Mouse (Mus musculus) small intestine, adult 2 months (tissue): ENCODE results near the gene Bcl7c. TPM values are rescaled to one million over a fixed set of nuclear protein-coding genes. Genes with fewer than 3 reads are reported as not detected.

Experiments used
- H3K27ac ChIP-seq: fragments of 200-500 bp; 2 replicates; pipeline ENCODE4 v1.5.1; 2012; ENCODE audit warnings: low read depth, low read length, control low read depth, inconsistent platforms; ENCODE audit not compliant: insufficient read depth
- H3K27me3 ChIP-seq: fragments of 200-500 bp; 2 replicates; pipeline ENCODE4 v1.6.1; 2012; ENCODE audit warnings: mild to moderate bottlenecking, moderate library complexity, low read length, inconsistent platforms; ENCODE audit not compliant: control insufficient read depth, insufficient read depth
- H3K36me3 ChIP-seq: fragments of 200-500 bp; 2 replicates; pipeline ENCODE4 v1.6.1; 2012; ENCODE audit warnings: mild to moderate bottlenecking, low read length, control low read depth, inconsistent platforms; ENCODE audit not compliant: control insufficient read depth, insufficient read depth
- H3K4me1 ChIP-seq: fragments of 200-500 bp; 2 replicates; pipeline ENCODE4 v1.6.1; 2012; ENCODE audit warnings: low read length, inconsistent platforms, mixed read lengths; ENCODE audit not compliant: control insufficient read depth, insufficient read depth, insufficient read length
- H3K4me3 ChIP-seq: fragments of 200-500 bp; 2 replicates; pipeline ENCODE4 v1.5.1; 2012; ENCODE audit warnings: low read depth, mild to moderate bottlenecking, control low read depth, inconsistent platforms, low read length, moderate library complexity
- CTCF ChIP-seq: fragments of 200-500 bp; IDR thresholded peaks from 2 replicates; pipeline ENCODE4 v1.5.1; 2012; ENCODE audit warnings: low read depth, mild to moderate bottlenecking, control low read depth, inconsistent platforms, low read length, moderate library complexity, mixed read lengths; ENCODE audit not compliant: insufficient replicate concordance, insufficient read length; ENCODE audit errors: extremely low read depth
- POLR2A ChIP-seq: fragments of 200-500 bp; IDR thresholded peaks from 2 replicates; pipeline ENCODE4 v1.6.1; 2012; ENCODE audit warnings: low read depth, mild to moderate bottlenecking, control low read depth, inconsistent platforms, low read length, moderate library complexity
- WGBS: fragments of 180-500 bp; shearing (Covaris S2); methylation state at CpG from one replicate; pipeline ENCODE4 v1.1.7; 2018; 5-methylcytosine and 5-hydroxymethylcytosine counted together
- polyA plus RNA-seq: library from polyadenylated mRNA; depleted of rRNA; stranded (reverse); fragments of >200 nt; gene quantifications from 2 replicates; pipeline ENCODE4 v1.2.3, GENCODE M21; 2012; rRNA removed

Gene Bcl7c
- polyA plus RNA-seq, 1 experiment: 24.6 TPM

GRCm38 (mm10) chr7:127616881-127617280, 91.9 kb downstream of the Bcl7c start:
- 83% methylated on average over 1 of the region's 1 CpGs for WGBS
- Histone ChIP-seq H3K27me3 (no peaks in the 10 kb centered on the region), H3K27ac (no peak overlapping the region), H3K4me3 (no peak overlapping the region), H3K4me1 (0 out of 2 replicates have a peak, but pooled peaks cover 3% of the 10 kb centered on the region), H3K36me3 (peaks cover 6% of the 10 kb centered on the region)
- TF ChIP-seq POLR2A (no peak), CTCF (no peak)

DNA sequence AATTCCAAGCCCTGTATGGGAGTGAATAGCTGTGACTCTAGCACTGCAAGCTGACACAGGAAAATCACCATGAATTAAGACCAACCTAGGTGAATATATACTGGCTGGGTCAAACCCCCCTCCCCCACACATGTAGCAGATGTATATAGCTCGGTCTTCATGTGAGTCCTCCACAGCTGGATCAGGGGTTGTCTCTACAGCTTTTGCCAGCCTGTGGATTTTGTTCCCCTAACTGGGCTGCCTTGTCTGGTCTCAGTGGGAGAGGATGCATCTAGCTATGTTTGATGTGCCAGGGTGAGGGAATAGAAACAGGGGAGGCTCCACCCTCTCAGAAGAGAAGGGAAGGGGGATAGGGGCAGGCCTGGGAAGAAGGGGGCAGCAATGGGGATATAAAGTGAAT, 92.4 kb downstream of the Bcl7c start:
- no peak for TF ChIP-seq POLR2A
- TF ChIP-seq CTCF: no peak
- 54% methylated on average over 1 of the region's 1 CpGs for WGBS
- Histone ChIP-seq H3K36me3 (peaks cover 10% of the 10 kb centered on the region), H3K27ac (no peak overlapping the region), H3K4me1 (0 out of 2 replicates have a peak, but pooled peaks cover 3% of the 10 kb centered on the region), H3K27me3 (no peaks in the 10 kb centered on the region), H3K4me3 (no peak overlapping the region)

GRCm38 (mm10) chr7:127614891-127615843, 93.6 kb downstream of the Bcl7c start, which contains the start of gene Zfp629:
Gene Zfp629, minus strand, starts transcription at chr7:127615797.
- TF ChIP-seq POLR2A (no peak), CTCF (no peak)
- 1% methylated on average over 50 of the region's 50 CpGs for WGBS

GRCm38 (mm10) chr7:127614511-127614890, 94.2 kb downstream of the Bcl7c start:
- no peak overlapping the region for H3K27ac ChIP-seq

More at GRCm38 (mm10) chr7:127614891-127615843, 93.6 kb downstream of the Bcl7c start, which contains the start of gene Zfp629:
- Histone ChIP-seq H3K4me3 (peak within 1 kb of the TSS; percentile 98), H3K27ac (no peak within 1 kb of the TSS), H3K27me3 (no peaks in the 10 kb centered on the region), H3K36me3 (peaks cover 18% of the 10 kb centered on the region), H3K4me1 (0 out of 2 replicates have a peak, but pooled peaks cover 3% of the 10 kb centered on the region)

GRCm38 (mm10) chr7:127614091-127614490, 94.6 kb downstream of the Bcl7c start:
- Histone ChIP-seq H3K36me3 (peaks cover 22% of the 10 kb centered on the region), H3K27ac (no peak overlapping the region), H3K4me1 (0 out of 2 replicates have a peak, but pooled peaks cover 3% of the 10 kb centered on the region), H3K27me3 (no peaks in the 10 kb centered on the region), H3K4me3 (peak overlapping the region; percentile 98)
- TF ChIP-seq CTCF (no peak), POLR2A (no peak)
- 16% methylated on average over 8 of the region's 8 CpGs for WGBS

More at GRCm38 (mm10) chr7:127614511-127614890, 94.2 kb downstream of the Bcl7c start:
- peak overlapping the region; percentile 98 for H3K4me3 ChIP-seq
- WGBS: under 1% methylated on average over 37 of the region's 44 CpGs
- 0 out of 2 replicates have a peak, but pooled peaks cover 3% of the 10 kb centered on the region for H3K4me1 ChIP-seq
- TF ChIP-seq POLR2A (no peak), CTCF (no peak)
- no peaks in the 10 kb centered on the region for H3K27me3 ChIP-seq
- H3K36me3 ChIP-seq: peaks cover 22% of the 10 kb centered on the region

- WGBS: 88% methylated on average over 8 of the region's 8 CpGs
- Histone ChIP-seq H3K36me3 (peaks cover 22% of the 10 kb centered on the region), H3K27ac (no peak overlapping the region), H3K4me3 (no peak overlapping the region), H3K4me1 (0 out of 2 replicates have a peak, but pooled peaks cover 3% of the 10 kb centered on the region), H3K27me3 (no peaks in the 10 kb centered on the region)
- TF ChIP-seq CTCF (no peak), POLR2A (no peak)
Observed at GRCm38 (mm10) chr7:127613501-127613900, 95.2 kb downstream of the Bcl7c start.

DNA sequence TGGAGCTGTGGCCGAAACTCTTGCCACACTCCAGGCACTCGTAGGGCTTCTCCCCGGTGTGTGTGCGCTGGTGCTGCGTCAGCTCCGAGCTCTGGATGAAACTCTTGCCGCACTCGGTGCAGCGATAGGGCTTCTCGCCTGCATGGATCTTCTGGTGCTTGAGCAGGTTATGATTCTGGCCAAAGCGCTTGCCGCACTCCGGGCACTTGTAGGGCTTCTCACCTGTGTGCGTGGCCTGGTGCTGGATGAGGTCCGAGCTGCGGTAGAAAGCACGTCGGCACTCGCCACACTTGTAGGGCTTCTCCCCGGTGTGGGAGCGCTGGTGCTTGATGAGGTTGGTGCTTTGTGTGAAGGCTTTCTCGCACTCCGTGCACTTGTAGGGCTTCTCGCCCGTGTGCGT, 97.2 kb downstream of the Bcl7c start:
- peaks cover 22% of the 10 kb centered on the region for H3K36me3 ChIP-seq
- no peak overlapping the region for H3K27ac ChIP-seq
- 96% methylated on average over 26 of the region's 26 CpGs for WGBS

More for the DNA sequence above, 97.2 kb downstream of the Bcl7c start:
- Histone ChIP-seq H3K4me3 (no peak overlapping the region), H3K27me3 (no peaks in the 10 kb centered on the region), H3K4me1 (0 out of 2 replicates have a peak, but pooled peaks cover 3% of the 10 kb centered on the region)
- TF ChIP-seq POLR2A: no peak
- TF ChIP-seq CTCF: no peak

Other genes starting within 250 kb of the Bcl7c start
- 30.3 and 81.2 TPM in 2 replicates for gene Prr14, start 249.3 kb downstream of the Bcl7c start, polyA plus RNA-seq
- gene Fbrs, start 229.7 kb downstream of the Bcl7c start, polyA plus RNA-seq: 26.4 and 41.8 TPM in 2 replicates
- 22.6 and 52.6 TPM in 2 replicates for gene Srcap, start 196.9 kb downstream of the Bcl7c start, polyA plus RNA-seq
- gene Gm42715, start 189.3 kb downstream of the Bcl7c start, polyA plus RNA-seq: 5.4 and 9.5 TPM in 2 replicates
- gene Tmem265, start 147.5 kb downstream of the Bcl7c start, polyA plus RNA-seq: 3.0 and 4.8 TPM in 2 replicates
- 23.3 and 43.2 TPM in 2 replicates for gene Phkg2, start 135.6 kb downstream of the Bcl7c start, polyA plus RNA-seq
- 1.5 TPM in 2 replicates for gene Ccdc189, start 120.3 kb downstream of the Bcl7c start, polyA plus RNA-seq
- gene Rnf40, start 120.2 kb downstream of the Bcl7c start, polyA plus RNA-seq: 10.6 and 20.6 TPM in 2 replicates
- 4.4 and 5.5 TPM in 2 replicates for gene Zfp629, start 93.1 kb downstream of the Bcl7c start, polyA plus RNA-seq
- gene Ctf1, start 3.8 kb upstream of the Bcl7c start, polyA plus RNA-seq: 7.1 and 8.3 TPM in 2 replicates
- gene Ctf2, start 23.2 kb upstream of the Bcl7c start, polyA plus RNA-seq: not detected in 2 replicates
- 23.2 and 53.0 TPM in 2 replicates for gene Fbxl19, start 35.6 kb upstream of the Bcl7c start, polyA plus RNA-seq
- gene Orai3, start 60.9 kb upstream of the Bcl7c start, polyA plus RNA-seq: 17.9 and 21.3 TPM in 2 replicates
- 5.2 and 9.2 TPM in 2 replicates for gene Setd1a, start 67.7 kb upstream of the Bcl7c start, polyA plus RNA-seq
- 0.39 TPM in 1 of 2 replicates, not detected in the other for gene Gm49388, start 76.7 kb upstream of the Bcl7c start, polyA plus RNA-seq
- 31.3 and 45.7 TPM in 2 replicates for gene Hsd3b7, start 91.7 kb upstream of the Bcl7c start, polyA plus RNA-seq
- gene Stx4a, start 115.4 kb upstream of the Bcl7c start, polyA plus RNA-seq: 27.3 and 68.2 TPM in 2 replicates
- 1.2 and 1.8 TPM in 2 replicates for gene Stx1b, start 115.6 kb upstream of the Bcl7c start, polyA plus RNA-seq
- 8.0 and 13.6 TPM in 2 replicates for gene Zfp646, start 167.3 kb upstream of the Bcl7c start, polyA plus RNA-seq
- gene Zfp668, start 167.9 kb upstream of the Bcl7c start, polyA plus RNA-seq: 3.7 and 7.1 TPM in 2 replicates
- 1.6 and 2.1 TPM in 2 replicates for gene Prss53, start 182.0 kb upstream of the Bcl7c start, polyA plus RNA-seq
- gene Gm21974, start 186.5 kb upstream of the Bcl7c start, polyA plus RNA-seq: not detected in 2 replicates
- 94.3 and 97.7 TPM in 2 replicates for gene Vkorc1, start 186.7 kb upstream of the Bcl7c start, polyA plus RNA-seq
- 54.4 and 68.3 TPM in 2 replicates for gene Bckdk, start 195.1 kb upstream of the Bcl7c start, polyA plus RNA-seq
- 5.2 and 8.3 TPM in 2 replicates for gene Kat8, start 203.6 kb upstream of the Bcl7c start, polyA plus RNA-seq
- gene Prss8, start 221.2 kb upstream of the Bcl7c start, polyA plus RNA-seq: 30.0 and 41.3 TPM in 2 replicates
- 2.6 and 3.3 TPM in 2 replicates for gene Prss36, start 237.8 kb upstream of the Bcl7c start, polyA plus RNA-seq